Mouse (Mus musculus) bone marrow macrophage, adult 2 months (primary cell): Measurements from ENCODE around the gene Mapk8ip3. TPM values are rescaled to one million over a fixed set of nuclear protein-coding genes. Genes with fewer than 3 reads are reported as not detected.
A peak's percentile ranks its signal among the peaks of the same experiment; 100 is the strongest.

Source experiments
- H3K27ac ChIP-seq: 2 replicates; pipeline ENCODE4 v1.5.1; 2012; ENCODE audit warnings: low read depth, low read length; ENCODE audit not compliant: insufficient read depth
- H3K4me1 ChIP-seq: 2 replicates; pipeline ENCODE4 v1.6.1; 2012; ENCODE audit warnings: low read length; ENCODE audit not compliant: control insufficient read depth, insufficient read depth
- H3K4me3 ChIP-seq: 2 replicates; pipeline ENCODE4 v1.5.1; 2012; ENCODE audit warnings: mild to moderate bottlenecking, low read length, moderate library complexity; ENCODE audit not compliant: insufficient read depth
- CTCF ChIP-seq: IDR thresholded peaks from 2 replicates; pipeline ENCODE4 v1.5.1; 2012; ENCODE audit warnings: low read depth, mild to moderate bottlenecking, low read length, moderate library complexity
- POLR2A ChIP-seq: IDR thresholded peaks from 2 replicates; pipeline ENCODE4 v1.6.1; 2012; ENCODE audit warnings: mild to moderate bottlenecking, low read depth, low read length, borderline replicate concordance
- polyA plus RNA-seq: library from polyadenylated mRNA; stranded (reverse); fragments of >200 nt; gene quantifications from 2 replicates; pipeline ENCODE4 v1.2.4, GENCODE M21; 2012; ENCODE audit not compliant: missing spikeins, insufficient read depth, insufficient read length

Gene Mapk8ip3
- polyA plus RNA-seq, 1 experiment, result 56.7 TPM

DNA sequence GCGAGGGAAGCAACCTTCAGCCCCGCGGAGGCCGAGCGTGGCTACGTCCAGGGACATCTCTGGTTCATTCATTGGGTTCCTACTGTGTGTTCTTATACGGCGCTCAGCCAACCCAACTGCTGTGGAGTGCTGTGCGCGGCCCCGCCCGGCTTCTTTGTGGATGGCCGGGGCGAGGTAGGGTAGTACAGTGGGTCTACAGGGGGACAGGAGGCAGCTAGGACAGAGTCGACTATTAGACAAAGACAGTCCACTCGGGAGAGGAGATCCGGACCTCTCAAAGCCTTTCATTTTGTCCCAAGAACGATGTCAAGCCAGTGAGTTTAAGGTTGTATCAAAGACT lies 49.9 kb downstream of the Mapk8ip3 start:
- H3K27ac ChIP-seq, result peak overlapping the region; percentile 35
- TF ChIP-seq CTCF (no peak), POLR2A (no peak)
- peaks cover 9% of the 10 kb centered on the region for H3K4me1 ChIP-seq
- H3K4me3 ChIP-seq, result peak overlapping the region; percentile 92

DNA sequence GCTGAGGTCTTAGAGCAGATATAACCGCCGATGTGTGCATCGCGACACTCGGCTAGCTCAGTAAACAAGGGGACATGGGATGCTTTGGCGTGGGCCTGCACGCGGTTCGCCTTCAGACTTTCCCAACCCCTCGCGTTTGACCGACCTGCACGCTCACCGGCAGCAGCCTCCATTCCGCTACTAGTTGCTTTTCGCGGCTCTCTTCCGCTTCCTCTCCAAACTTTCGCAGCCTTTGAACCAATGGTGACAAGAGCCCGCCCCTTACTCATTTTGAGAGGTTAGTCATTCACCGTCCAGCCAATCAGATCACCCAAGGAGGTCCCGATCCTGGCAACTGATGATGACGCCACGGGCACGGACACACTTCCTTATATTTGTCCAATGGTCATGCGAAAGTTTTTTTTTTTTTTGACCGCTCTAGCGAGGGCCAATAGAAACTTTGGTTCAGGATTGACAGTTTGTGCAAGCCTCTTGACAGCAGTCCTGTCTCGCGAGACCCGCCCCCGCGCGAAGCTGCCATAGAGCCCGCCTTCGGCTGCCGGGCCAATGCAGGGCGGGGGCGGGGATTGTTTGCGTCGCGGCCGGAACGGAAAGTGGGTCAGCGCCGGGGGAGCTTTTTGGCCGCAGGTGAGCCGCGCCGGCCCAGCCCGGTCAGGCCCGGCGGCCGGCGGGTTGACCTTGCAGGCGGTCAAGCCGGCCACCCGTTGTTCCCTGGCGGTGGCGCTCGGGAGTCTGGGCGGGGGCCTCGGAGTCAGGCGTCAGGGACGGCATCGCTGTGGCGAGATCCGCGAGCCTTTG lies 50.4 kb downstream of the Mapk8ip3 start, which contains the start of the genes Nubp2 and Spsb3:
TSS of gene Nubp2 (minus strand) at position 216 of the 798 bp plus-strand sequence.
TSS of gene Spsb3 (plus strand) at position 510 of the 798 bp plus-strand sequence.
- Histone ChIP-seq H3K27ac (peak within 1 kb of the TSS; percentile 35), H3K4me3 (peak within 1 kb of the TSS; percentile 98), H3K4me1 (peaks cover 9% of the 10 kb centered on the region)
- TF ChIP-seq CTCF, result no peak

DNA sequence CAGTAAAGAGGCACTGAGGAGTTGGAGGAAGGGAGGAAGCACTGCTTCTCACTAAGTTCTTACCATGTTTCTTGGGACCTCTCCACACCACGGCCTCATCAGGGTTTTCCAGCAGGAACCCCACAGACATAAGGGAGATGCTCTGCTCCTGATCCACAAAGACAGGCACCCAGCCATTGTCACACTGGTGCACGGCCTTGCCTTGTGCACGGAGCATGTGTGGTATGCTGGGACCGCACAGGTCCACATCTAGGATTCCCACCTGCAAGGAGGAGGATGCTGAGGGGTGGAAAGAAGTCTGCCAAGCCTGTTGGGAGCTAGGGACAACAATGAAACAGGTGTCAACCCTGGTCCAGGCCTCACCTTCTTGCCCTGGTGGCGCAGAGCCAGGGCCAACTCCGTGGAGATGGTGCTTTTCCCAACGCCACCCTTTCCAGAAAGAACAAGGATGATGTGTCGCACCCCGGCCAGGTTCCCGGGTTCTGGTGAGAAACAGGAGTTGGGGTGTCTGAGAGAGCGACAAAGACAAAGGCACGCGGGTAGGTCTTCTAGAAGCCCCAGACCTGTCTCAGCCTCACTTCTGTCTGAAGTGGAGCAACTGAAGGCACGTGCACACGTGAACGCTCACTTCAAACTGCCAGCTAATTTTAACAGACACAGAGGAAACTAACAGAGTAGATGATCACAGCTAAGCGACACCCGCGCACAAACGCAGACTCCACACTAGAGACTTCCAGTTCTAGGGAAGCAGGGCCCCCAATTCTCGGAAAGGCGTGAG lies 51.2 kb downstream of the Mapk8ip3 start:
- peak overlapping the region; percentile 98 for H3K4me3 ChIP-seq
- H3K27ac ChIP-seq, result no peak overlapping the region
- TF ChIP-seq CTCF (no peak), POLR2A (no peak)
- peaks cover 9% of the 10 kb centered on the region for H3K4me1 ChIP-seq

DNA sequence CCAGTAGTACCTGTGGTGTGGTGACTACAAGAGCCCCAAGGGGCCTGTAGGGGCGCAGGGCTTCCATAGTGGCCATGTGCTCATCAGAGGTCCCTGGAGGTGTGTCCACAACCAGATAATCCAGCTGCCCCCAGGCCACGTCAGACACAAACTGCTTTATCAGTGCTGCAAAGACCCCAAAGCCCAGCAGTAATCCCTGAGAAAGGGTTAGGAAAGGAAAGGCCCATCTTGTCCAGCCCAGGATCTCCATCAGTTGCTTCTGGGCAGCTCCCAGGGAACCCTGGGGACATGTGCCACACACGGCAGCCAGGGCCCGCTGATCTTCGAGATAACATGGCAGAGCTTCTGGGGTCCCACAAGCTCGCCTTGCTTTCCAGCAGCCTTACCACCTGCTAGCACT lies 52.4 kb downstream of the Mapk8ip3 start:
- H3K4me1 ChIP-seq, result peaks cover 9% of the 10 kb centered on the region
- no peak overlapping the region for H3K4me3 ChIP-seq
- H3K27ac ChIP-seq, result no peak overlapping the region
- TF ChIP-seq CTCF, result no peak

DNA sequence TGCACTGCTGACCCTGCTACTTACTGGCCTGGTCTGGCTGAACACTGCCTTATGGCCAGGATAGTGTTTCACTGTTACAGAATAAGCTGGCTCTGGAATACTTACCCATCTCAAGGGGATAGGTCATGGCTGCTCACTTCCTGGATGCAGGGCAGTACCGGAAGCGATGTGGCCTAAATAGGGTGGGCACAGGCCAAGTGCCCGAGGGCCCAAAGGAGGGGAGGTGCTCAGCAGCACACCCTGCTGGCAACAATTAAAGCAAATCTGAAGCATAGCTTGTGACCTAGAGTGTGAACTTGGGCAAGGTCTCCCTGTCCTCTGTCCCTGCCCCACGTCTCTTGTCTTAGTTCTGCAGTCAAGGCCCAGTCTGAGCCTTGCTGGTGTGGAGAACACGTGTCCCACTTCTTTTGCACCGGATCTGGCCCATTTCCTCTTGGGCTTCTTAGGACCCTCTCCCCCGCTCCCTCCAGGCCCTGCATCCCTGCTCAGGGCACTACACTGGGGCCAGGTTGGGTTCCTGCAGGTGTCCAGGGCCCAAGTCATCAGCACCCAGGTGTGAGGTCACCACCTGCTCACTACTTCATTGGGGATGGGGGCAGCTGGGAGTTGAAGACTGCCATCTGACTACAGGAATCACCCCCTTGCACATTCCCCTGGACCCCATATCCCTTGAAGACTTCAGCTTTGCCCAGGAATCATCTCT lies 54.9 kb downstream of the Mapk8ip3 start:
- TF ChIP-seq POLR2A (no peak), CTCF (peak; percentile 45)
- no peak overlapping the region for H3K4me3 ChIP-seq

DNA sequence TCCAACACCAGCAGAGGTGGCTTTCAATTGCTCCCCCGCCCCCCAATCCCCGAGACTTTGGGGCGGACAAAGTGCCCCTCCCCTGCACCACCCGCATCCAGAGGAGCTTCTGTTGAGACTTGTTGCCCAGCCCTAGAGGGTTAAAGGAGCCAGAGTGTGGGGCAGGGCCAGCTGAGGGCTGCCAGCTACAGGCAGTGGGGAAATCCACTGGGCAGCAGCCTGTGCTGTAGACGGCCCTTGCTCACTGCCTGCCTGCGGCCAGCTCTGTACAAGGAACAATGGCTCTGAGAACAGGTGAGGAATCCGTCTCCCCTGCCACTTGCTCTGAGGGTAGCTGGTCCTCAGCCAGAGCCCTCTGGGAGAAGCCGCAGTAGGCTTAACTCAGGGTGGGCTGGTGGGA lies 58.2 kb downstream of the Mapk8ip3 start:
- Histone ChIP-seq H3K27ac (no peak overlapping the region), H3K4me1 (0 out of 2 replicates have a peak, but pooled peaks cover 4% of the 10 kb centered on the region), H3K4me3 (no peak overlapping the region)
- no peak for TF ChIP-seq CTCF
- no peak for TF ChIP-seq POLR2A

More for the DNA sequence above, 54.9 kb downstream of the Mapk8ip3 start:
- H3K27ac ChIP-seq, result no peak overlapping the region
- H3K4me1 ChIP-seq, result peaks cover 3% of the 10 kb centered on the region; the same call in 1 of the 2 replicates

DNA sequence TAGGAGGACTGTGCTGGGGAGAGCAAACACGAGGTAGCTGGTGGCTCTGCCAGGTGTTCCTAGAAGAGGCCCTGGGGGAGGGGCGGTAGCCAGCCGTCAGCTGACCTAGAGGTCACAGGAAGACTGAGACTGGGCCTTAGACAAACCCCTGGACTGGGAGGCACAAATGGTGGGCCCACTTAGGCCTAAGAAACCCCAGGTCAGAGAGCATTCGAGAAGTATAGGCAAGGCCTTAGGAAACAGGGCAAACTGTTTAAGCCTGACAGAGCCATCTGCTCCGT lies 58.7 kb downstream of the Mapk8ip3 start:
- no peak overlapping the region for H3K27ac ChIP-seq
- no peak overlapping the region for H3K4me3 ChIP-seq
- no peak for TF ChIP-seq CTCF
- no peak for TF ChIP-seq POLR2A
- H3K4me1 ChIP-seq, result 0 out of 2 replicates have a peak, but pooled peaks cover 4% of the 10 kb centered on the region

DNA sequence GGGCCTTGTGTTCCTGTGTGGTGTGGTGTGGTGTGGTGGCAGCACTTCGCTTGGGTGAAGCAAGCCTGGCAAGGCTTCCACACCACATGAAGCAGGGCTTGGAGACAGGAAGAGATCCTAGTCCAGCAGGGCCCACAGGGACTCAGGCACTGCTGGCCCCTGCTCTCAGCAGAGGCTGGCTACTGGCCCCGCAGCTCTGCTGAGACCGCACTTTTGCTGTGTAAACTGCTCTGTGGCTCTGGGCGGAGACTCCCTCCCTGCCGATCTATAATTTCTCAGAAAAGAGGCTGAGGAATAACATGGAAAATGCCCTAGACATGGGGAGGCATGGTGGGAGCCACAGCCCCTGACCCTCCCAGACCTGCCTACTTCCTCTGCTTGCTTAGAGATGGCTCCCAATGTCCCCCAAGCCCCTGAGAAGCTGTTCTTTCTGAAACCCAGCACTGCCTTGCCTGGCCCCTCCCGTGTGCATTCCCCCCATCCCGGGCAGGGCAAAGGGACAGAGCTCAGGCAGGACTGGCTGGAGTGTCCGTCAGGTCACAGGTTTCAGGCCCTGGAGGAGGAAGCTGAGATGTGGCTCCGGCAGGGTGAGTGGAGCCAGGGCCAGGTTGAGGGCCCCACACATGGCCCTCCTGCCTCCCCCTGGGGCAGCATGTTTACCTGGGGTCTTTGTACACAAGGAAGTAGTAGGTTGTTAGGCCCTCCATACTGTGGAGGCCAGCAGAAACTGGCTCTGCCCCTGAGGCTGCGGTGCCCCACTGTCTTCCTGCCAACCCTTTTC lies 59.3 kb downstream of the Mapk8ip3 start:
- H3K4me3 ChIP-seq, result no peak overlapping the region
- no peak overlapping the region for H3K27ac ChIP-seq
- no peak for TF ChIP-seq CTCF
- no peak for TF ChIP-seq POLR2A
- 0 out of 2 replicates have a peak, but pooled peaks cover 4% of the 10 kb centered on the region for H3K4me1 ChIP-seq

DNA sequence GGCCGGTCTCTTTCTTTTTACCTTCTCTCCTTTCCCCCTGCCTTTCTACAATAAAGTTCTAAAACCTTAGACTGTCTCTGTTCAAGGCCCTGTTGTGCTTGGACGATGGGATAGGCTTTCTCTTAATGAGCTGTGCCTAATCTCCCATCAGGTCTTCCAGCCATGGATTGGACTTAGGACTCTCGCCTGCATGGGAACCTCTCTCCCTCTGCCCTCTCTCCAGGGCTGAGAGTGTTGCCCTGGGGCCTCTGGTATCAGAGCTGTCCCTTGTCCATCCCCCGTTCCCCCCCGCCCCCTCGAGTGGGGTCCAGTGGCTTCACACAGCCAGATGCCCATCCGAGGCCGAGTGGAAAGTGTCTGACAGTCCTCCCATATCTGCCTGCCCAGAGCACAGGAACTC lies 61.8 kb downstream of the Mapk8ip3 start:
- TF ChIP-seq POLR2A (no peak), CTCF (no peak)
- Histone ChIP-seq H3K4me3 (no peak overlapping the region), H3K27ac (no peak overlapping the region), H3K4me1 (0 out of 2 replicates have a peak, but pooled peaks cover 4% of the 10 kb centered on the region)
